Mouse (Mus musculus) erythroblast, embryonic 14.5 days (primary cell): ENCODE results near the gene Ubqln4.

Source experiments
- GATA1 ChIP-seq: IDR thresholded peaks from 2 replicates; pipeline ENCODE4 v1.6.1; 2012; ENCODE audit warnings: low read length, inconsistent platforms, mixed read lengths
- TAL1 ChIP-seq: IDR thresholded peaks from 3 replicates; pipeline ENCODE4 v1.6.1; 2012; ENCODE audit warnings: low read length, inconsistent platforms, mixed read lengths

- TF ChIP-seq TAL1 (no peak), GATA1 (no peak)
These were observed 17.2 kb upstream of the Ubqln4 start for GRCm38 (mm10) chr3:88536103-88536930.
